Mouse (Mus musculus): ENCODE results near the gene Mlh1.
A peak's percentile ranks its signal among the peaks of the same experiment; 100 is the strongest.

Gene Mlh1

DNA sequence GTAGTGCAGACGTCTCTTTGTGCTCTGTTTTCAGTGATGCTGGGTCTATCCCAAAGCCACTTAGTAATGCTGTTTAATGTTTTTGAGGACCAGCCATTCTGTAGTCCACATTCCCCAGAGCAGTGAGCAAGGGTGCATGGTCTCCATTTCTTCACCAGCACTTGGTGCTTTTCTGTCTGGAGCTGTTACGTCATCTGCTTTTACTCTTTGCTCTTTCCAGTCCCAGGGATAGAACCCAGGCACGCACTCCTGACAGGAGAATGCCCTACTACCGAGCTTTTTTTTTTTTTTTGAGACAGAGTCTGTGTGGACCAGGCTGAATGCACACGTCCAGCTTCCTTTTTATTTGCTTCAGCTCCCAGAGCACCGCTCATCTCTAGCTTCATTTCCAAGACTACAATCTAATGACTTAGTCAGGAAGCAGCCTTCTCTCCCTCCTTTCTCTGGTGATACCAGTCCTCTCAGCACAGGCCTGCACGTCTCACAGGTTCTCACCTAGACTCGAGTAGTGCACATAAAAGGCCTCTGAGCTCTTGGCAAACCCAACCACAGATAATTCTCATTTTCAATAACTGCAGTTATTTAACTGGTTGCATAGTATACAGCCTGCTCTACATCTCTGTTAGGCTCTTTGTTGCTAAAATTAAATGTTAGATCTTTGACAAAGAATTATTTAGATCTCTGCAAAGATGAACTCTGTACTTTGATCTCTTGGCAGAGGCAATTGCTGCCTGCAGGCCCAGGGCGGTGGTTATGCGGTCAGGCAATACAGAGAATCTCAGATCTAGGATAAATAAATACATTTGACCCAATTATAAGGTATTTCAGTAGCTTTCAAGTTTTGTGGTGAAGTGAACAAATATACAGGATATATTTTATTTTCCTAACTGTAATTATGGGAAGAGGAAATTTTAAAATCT lies 60.2 kb downstream of the Mlh1 start:
- DNase-seq = no peak

- DNase-seq = no peak
These were observed 61.2 kb downstream of the Mlh1 start for GRCm38 (mm10) chr9:111210412-111210811.

- DNase-seq = no peak
These were observed 62.4 kb downstream of the Mlh1 start for GRCm38 (mm10) chr9:111209158-111209699.

DNA sequence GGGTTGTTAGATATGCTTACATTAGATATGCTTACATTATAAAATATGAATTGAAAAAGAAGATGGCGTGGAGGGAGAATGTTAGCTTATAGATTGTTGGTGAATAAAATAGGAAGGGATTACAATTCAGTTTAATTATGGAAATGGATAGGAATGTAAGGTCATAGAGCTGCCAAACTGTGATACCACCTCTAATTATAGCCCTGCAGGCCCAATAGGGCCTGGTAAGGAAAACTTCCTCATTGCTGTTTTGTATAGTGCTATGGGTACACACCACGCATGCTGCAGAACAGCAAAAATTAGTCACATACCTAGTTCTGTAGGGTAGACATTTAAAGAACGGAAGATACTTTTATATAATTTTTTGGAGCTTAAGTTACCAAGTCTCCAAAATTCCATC lies 63.4 kb downstream of the Mlh1 start:
- DNase-seq = no peak

- no peak for DNase-seq
These were observed 63.9 kb downstream of the Mlh1 start for GRCm38 (mm10) chr9:111207683-111208082.

DNA sequence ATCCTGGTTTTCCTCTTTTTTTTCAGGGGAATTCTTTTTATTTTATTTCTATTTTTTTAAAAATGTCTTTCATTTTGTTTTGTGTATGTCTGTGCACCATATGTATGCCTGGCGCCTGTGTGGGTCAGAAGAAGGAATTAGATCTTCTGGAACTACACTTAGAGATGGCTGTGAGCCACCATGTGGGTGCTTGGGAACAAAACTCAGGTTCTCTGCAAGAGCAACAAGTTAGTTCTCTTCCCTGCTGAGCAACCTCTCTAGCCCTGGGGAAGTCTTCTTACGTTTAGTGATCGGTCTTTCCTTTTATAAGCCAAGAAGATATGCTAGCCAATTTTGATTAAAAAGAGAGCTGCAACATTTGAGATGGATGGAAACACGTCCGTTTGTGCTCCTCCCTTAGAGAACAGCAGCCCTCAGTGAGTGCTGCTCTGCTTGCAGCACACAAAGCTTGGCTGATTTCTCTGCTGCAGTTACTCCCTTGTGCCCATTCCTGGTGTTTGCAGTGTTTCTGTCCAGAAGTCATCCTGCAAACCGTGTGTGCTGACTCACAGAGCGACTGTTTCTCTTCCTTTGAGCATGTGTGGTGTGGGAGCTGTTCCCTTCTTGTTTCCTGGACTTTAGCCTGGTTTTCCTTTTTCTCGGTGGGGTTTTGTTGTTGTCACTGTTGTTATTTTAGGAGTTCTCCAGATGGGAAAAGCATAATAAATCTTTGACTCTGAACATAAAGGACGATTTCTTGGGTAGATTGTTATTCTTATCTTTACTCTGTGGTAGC lies 66.8 kb downstream of the Mlh1 start:
- DNase-seq = peak; percentile 81

DNA sequence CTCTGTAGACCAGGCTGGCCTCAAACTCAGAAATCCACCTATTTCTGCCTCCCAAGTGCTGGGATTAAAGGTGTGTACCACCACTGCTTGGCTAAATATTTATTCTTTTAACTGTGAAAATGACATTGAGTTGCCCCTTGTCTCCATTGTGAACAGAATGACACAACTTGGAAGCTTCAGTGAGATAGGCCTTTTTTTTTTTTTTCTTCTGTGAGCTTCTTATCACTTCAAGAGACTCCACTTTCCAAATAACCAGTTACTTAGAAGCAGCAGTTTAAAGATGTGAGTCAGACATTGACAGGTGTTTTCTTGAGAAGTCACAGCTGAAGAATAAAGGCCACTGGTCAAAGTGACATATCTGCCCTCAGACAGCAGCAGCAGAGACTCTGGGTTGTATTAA lies 71.4 kb downstream of the Mlh1 start:
- DNase-seq = no peak

DNA sequence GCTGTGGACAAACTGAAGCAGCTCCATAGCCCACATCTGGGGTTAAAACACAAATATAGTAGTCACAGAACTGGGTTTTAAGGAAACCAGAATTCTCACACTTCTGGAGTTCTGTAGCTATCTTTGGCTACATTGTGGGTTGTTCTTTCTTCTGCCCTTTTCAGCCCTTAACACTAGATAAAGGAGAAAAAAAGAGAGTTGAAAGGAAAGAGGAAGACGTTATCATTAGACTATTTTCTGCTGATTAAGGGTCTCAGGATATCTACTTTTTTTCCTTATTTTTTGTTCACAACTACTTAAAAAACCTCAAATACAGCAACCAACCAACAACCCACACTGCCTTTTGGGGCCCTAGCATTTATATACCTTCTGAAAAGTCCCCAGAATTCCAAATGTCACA lies 73.3 kb downstream of the Mlh1 start:
- DNase-seq = no peak

DNA sequence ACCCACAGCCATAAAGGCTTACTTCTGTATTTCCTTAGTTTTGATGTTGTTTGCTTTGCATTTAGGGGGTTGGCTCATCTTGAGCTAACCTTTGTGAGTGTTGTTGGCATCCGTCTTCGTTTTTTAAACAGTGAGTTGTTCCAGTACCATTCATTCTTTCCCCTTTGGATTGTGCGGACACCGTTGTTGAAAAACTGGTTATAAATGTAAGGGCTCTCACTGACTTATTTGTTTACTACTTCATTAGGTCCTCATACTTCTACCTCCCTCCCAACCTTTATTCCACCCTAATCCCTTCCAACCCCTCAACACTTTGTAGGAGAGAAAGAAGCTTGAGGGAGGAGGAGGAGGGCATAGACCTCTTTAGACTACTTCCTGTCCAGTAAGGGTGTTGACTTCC lies 73.9 kb downstream of the Mlh1 start:
- DNase-seq = no peak

DNA sequence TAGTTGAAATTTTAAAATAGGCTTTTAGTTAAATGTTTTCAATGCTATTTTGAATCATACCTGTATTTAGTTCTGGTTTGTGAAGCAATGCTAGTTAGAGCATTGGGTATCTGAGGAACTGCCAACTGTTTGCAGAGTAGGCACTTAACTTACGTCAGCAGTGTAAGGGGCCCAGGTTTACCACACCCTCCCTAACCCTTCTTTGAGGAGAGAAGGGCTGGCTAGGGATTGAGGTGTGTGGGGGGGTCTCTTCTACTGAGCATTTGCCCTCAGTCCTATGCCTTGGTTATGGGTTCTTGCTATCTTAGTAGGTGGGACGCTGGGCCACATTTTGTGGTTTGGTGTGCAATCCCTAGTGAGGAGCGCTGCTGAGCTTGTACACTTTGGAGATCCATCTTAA lies 74.5 kb downstream of the Mlh1 start:
- DNase-seq = no peak

GRCm38 (mm10) chr9:111193211-111193610 lies 78.4 kb downstream of the Mlh1 start:
- no peak for DNase-seq

GRCm38 (mm10) chr9:111188731-111189130 lies 82.9 kb downstream of the Mlh1 start:
- DNase-seq = no peak

DNA sequence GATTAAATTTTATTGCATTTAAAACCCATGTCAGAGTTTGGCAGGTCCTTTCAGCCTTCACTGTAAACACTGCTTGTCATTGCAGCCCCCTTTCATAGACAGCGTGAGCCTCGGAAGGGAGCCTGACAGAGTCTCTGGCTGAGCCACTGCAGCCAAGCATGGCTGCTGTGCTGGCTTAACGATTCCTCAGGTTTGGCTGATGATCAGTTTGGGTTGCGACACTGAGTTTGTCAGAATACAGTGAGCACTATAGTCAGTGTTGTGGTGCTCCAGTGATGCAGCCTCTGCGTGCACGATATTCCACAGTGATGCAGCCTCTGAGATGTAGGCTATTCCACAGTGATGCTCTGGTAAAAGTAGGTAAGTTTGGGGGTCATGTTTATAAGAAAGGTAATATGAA lies 84.7 kb downstream of the Mlh1 start:
- no peak for DNase-seq

DNA sequence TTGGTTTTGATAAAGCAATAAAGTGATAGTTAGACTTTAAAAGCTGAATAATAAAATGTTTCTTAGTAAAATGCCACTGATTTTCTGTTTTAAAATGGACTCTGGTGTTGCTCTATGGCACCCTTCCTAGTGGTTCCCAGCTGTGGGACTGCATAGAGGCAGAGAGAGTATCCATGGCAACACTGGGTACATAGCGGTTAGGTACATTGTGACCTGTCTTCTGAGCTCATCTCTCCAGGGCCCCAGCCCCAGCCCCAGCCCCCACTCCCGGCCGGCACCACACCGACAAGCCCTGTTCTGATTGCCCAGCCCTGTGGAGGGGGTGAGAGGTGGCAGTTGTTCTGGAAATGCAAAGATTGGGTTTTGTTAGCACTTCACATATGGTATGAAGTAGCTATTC lies 86.7 kb downstream of the Mlh1 start:
- DNase-seq = no peak

DNA sequence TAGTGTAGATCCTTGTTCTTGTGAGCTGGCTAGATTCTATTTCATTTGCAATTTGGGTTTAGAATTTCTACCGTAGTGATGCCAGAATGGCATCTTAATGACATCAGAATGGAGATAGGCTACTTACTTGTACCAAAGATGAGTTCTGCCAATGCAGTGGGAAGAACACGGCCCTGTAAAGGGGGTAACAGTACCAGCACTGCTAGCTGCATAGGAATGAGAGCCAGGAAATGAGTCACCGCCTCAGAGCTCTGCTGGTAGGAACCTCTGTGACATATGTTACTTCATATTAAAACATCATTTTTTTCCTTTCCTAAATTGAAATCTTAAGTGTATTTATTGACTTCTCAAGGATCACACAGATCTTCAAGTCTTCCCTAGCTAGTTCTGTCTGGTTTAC lies 89.4 kb downstream of the Mlh1 start:
- peak; percentile 58 for DNase-seq

GRCm38 (mm10) chr9:111178971-111179370 lies 92.6 kb downstream of the Mlh1 start:
- no peak for DNase-seq
